Comparison of ENCODE assay signal across 19 mouse cellular contexts in the genomic region with DNA sequence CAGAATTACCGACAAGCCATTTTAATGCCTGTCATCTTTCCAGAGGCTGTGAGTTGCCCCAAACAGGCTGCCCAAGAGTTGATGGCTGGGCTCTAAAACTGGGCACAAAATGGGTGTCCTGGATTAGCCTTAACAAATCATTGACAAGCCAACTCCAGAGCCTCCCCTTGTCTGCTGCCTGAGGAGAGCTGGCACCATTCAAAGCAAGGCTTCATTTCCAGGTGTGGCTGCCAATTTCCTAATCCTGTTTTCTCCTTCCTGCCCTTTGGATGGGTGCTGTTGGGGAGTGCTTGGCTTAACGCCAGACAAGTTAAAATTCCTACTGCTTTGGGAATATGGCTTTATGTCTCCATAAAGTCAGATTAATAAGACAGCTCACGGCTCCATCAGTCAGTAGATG. TPM values are rescaled to one million over a fixed set of nuclear protein-coding genes. Genes with fewer than 3 reads are reported as not detected.
A peak's percentile ranks its signal among the peaks of the same experiment; 100 is the strongest.
DNase-seq lines count a peak whose midpoint lies in the region; ATAC-seq lines count a peak whose summit lies in the region.
"Had no signal": no experiment of that assay in that cellular context is flagged by ENCODE, and none has a peak within 500 bp of the region (broad histone marks: within the 10 kb centered on the region; RNA-seq: fewer than 3 reads in every experiment).

No protein-coding gene starts in this region.

- H3K27ac ChIP-seq in forebrain, embryonic 14.5 days (ENCODE audit: low read depth, low read length) = no peak overlapping the region
- no peak overlapping the region for H3K27ac ChIP-seq in forebrain, embryonic 10.5 days
- no peak overlapping the region for H3K27ac ChIP-seq in limb, embryonic 13.5 days
- H3K27ac ChIP-seq in limb, embryonic 10.5 days = no peak overlapping the region
- H3K27ac ChIP-seq: liver, embryonic 13.5 days; neural tube, embryonic 13.5 days had no signal

- 73% methylated on average over 3 of the region's 3 CpGs for WGBS in forebrain, embryonic 14.5 days
- 83% methylated on average over 3 of the region's 3 CpGs for WGBS in forebrain, embryonic 10.5 days
- 51% methylated on average over 3 of the region's 3 CpGs for WGBS in limb, embryonic 13.5 days
- WGBS in limb, embryonic 10.5 days = 80% methylated on average over 3 of the region's 3 CpGs

- no peaks in the 10 kb centered on the region for H3K9me3 ChIP-seq in forebrain, embryonic 14.5 days (replicated peaks; ENCODE audit: control insufficient read depth, low read length)
- H3K9me3 ChIP-seq in forebrain, embryonic 10.5 days = no peaks in the 10 kb centered on the region
- no peaks in the 10 kb centered on the region for H3K9me3 ChIP-seq in limb, embryonic 13.5 days
- H3K9me3 ChIP-seq in limb, embryonic 10.5 days (replicated peaks) = no peaks in the 10 kb centered on the region
- H3K9me3 ChIP-seq: liver, embryonic 13.5 days; neural tube, embryonic 13.5 days had no signal

- no peaks in the 10 kb centered on the region for H3K27me3 ChIP-seq in forebrain, embryonic 14.5 days (replicated peaks; ENCODE audit: control insufficient read depth, insufficient read depth, low read length)
- no peaks in the 10 kb centered on the region for H3K27me3 ChIP-seq in forebrain, embryonic 10.5 days (ENCODE audit: poor library complexity, severe bottlenecking)
- H3K27me3 ChIP-seq in limb, embryonic 13.5 days = no peaks in the 10 kb centered on the region
- no peaks in the 10 kb centered on the region for H3K27me3 ChIP-seq in limb, embryonic 10.5 days (ENCODE audit: low read depth, poor library complexity, severe bottlenecking)
- H3K27me3 ChIP-seq: neural tube, embryonic 13.5 days had no signal

- no peak overlapping the region for H3K4me3 ChIP-seq in forebrain, embryonic 14.5 days (ENCODE audit: low read depth, low read length)
- H3K4me3 ChIP-seq in forebrain, embryonic 10.5 days = no peak overlapping the region
- H3K4me3 ChIP-seq in limb, embryonic 13.5 days = no peak overlapping the region
- H3K4me3 ChIP-seq in limb, embryonic 10.5 days = no peak overlapping the region
- H3K4me3 ChIP-seq: liver, embryonic 13.5 days; neural tube, embryonic 13.5 days had no signal

- 0 out of 2 replicates have a peak, but pooled peaks cover 2% of the 10 kb centered on the region for H3K4me1 ChIP-seq in forebrain, embryonic 14.5 days (ENCODE audit: control insufficient read depth, insufficient read depth, low read length)
- peaks cover 7% of the 10 kb centered on the region for H3K4me1 ChIP-seq in forebrain, embryonic 10.5 days
- peaks cover 16% of the 10 kb centered on the region; the same call in 1 of the 2 replicates for H3K4me1 ChIP-seq in limb, embryonic 13.5 days
- H3K4me1 ChIP-seq in limb, embryonic 10.5 days = peaks cover 6% of the 10 kb centered on the region; the same call in 1 of the 2 replicates

- no peak for ATAC-seq in forebrain, embryonic 14.5 days
- no peak for ATAC-seq in limb, embryonic 13.5 days (ENCODE audit: low FRiP score, low read depth)

- no peak overlapping the region for H3K4me2 ChIP-seq in forebrain, embryonic 14.5 days (ENCODE audit: low read length)
- no peak overlapping the region for H3K4me2 ChIP-seq in limb, embryonic 13.5 days (replicated peaks)
- H3K4me2 ChIP-seq: liver, embryonic 13.5 days; lung, embryonic 14.5 days; neural tube, embryonic 13.5 days had no signal

- DNase-seq in forebrain, embryonic 14.5 days (ENCODE audit: low spot score) = peak; percentile 14
- no peak for DNase-seq in forebrain, embryonic 10.5 days (ENCODE audit: extremely low spot score, low spot score)
- DNase-seq in kidney, adult 18-20 months = peak; percentile 22
- DNase-seq in kidney, postnatal 10 days = no peak
- no peak for DNase-seq in limb, embryonic 10.5 days (ENCODE audit: low spot score)
- DNase-seq in kidney, postnatal 36 days = peak; percentile 22 to 36
- DNase-seq in ovary, postnatal 10 days (ENCODE audit: low spot score) = no peak
- DNase-seq: adrenal gland, postnatal 36 days; B cell, adult 2 months; cerebellum, postnatal 25 days; embryo, embryonic 11 days; gastrocnemius, postnatal 10 days; liver, embryonic 13.5 days; lung, embryonic 14.5 days; lung, postnatal 36 days; spleen, adult 18-20 months; thymus, adult 18-20 months had no signal

- H3K36me3 ChIP-seq in forebrain, embryonic 14.5 days (ENCODE audit: control insufficient read depth, insufficient read depth, low read length) = no peaks in the 10 kb centered on the region
- H3K36me3 ChIP-seq in forebrain, embryonic 10.5 days (replicated peaks) = no peaks in the 10 kb centered on the region
- H3K36me3 ChIP-seq in limb, embryonic 13.5 days = no peaks in the 10 kb centered on the region
- H3K36me3 ChIP-seq in limb, embryonic 10.5 days = no peaks in the 10 kb centered on the region
- H3K36me3 ChIP-seq: liver, embryonic 13.5 days; neural tube, embryonic 13.5 days had no signal

- no peak overlapping the region for H3K9ac ChIP-seq in forebrain, embryonic 14.5 days (ENCODE audit: low read length)
- H3K9ac ChIP-seq in limb, embryonic 13.5 days = 0 out of 2 replicates have a peak overlapping the region, but pooled peaks have one; percentile 31
- H3K9ac ChIP-seq: liver, embryonic 13.5 days; lung, embryonic 14.5 days; neural tube, embryonic 13.5 days had no signal

RNA-seq across cellular contexts. Expression of gene Sccpdh, which starts 23.9 kb away (rescaled TPM):
- polyA plus RNA-seq in forebrain, embryonic 14.5 days (2014; fragmentation: Nextera tagmentation; extraction: Ambion mirVana) = 114 and 125 TPM in 2 replicates
- polyA plus RNA-seq in forebrain, embryonic 10.5 days (2016; fragmentation: Nextera tagmentation; extraction: Ambion mirVana) = 67.8 and 70.1 TPM in 2 replicates
- 86.9 and 88.0 TPM in 2 replicates for polyA plus RNA-seq in limb, embryonic 13.5 days (2015; fragmentation: Nextera tagmentation; extraction: Ambion mirVana)
- polyA plus RNA-seq in limb, embryonic 10.5 days (2016; fragmentation: Nextera tagmentation; extraction: Ambion mirVana) = 67.4 and 75.2 TPM in 2 replicates

Comparison
In these comparisons a context has a peak if more than half of its experiments do, and no peak if none do; other contexts are left out.
1. DNase-seq: peak in forebrain, embryonic 14.5 days (single experiment), kidney, adult 18-20 months (single experiment) and kidney, postnatal 36 days (2 of 2); none in forebrain, embryonic 10.5 days (single experiment), kidney, postnatal 10 days (single experiment), limb, embryonic 10.5 days (single experiment) and ovary, postnatal 10 days (single experiment).